Mouse (Mus musculus) yolk sac, embryonic 10.5 days (tissue): Measurements from ENCODE around the gene Spry1.

Source experiments
- DNase-seq: peaks from one replicate; pipeline ENCODE4 v3.0.0-alpha.2; 2017; ENCODE audit warnings: low spot score

The Spry1 gene

DNA sequence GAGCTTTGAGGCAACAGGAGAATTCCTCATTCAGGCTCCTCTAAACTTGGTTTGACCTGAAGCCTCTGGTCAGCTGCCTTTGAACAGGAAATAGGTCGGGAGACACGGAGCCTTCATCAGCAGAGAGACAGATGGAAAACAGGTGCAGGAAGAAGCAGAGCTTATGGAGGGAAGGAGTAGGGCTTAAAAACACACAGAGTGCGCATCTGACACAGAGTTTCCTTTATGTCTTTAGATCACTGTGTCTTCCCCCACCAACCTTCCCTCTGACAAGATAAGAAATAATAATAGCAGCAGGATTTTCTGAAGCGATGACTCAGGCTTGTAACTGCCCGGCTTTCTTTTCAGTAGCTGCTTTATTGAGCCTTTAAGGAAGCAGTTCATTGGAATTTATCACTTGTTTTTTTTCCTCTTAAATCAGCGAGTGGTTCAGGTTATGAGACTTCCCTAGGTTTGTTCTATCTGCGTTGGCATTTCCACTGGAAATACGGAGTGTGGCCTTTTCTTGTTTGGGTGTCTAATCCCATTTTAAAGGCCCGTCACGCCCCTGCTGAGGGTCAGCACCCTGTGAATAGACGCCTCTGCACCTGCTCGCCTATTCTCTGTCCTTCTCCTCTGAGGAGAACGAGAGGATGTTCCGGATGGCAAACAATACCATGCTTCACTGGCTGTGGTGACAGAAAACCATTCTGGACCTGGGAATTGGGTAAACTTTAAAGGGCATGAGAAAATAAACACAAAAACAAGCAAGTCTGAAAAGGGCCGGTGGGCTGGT, 32.7 kb downstream of the Spry1 start:
- DNase-seq: no peak

DNA sequence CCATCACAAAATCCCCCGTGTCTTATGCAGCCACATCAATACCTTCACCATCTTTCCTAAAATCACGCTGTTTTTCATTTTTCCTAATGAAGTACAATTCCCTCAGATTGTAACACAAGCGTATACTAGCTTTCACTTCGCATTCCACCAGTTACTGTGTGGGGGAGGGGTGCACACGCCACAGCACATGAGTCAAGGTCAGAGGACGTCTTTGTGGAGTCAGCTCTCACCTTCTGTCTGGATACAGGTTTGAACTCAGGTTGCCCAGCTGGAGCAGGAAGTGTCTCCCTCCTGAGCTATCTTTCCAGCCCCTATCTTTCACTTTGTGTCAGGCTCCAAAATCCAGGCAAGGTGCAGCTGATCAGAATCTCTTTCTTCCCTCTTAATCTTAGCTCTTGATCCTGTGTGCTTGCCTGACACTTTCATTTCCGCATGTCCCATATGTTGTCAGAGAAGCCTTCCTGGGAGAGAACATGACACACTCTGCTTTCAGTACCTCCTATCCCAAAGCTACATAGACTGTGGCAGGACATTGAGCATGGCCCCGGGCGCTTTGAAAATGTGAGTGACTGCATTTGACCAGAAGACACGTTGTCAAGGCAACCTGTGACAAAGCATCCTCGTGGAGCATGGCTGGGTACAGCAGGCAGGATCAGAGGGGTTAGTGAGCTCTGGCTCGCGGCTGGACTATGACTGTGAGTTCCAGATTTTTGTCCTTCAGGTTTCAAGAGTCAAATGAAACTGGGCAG, 33.9 kb downstream of the Spry1 start:
- no peak for DNase-seq

DNA sequence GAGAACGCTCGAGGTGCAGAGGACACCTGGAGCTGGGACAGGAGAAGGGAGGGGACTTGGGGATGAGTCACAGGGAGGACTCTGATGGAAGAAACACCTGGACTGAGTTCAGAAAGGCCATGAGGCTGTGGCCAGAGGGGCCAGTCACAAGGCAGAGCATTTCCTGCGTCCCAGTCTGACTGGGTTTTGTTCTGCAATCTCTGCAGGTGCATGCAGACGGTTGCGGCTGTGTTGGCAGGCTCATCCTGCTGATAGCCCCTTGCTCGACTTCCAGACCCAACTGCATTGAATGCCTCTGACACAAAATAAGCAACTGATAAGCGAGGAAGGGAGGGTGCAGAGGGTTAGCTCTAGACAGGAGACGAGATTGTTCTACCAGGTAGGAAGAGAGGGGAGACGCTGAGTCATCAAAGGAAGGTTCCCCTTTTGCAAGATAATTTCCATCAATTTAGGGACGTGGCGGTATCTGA, 35.3 kb downstream of the Spry1 start:
- DNase-seq: no peak

DNA sequence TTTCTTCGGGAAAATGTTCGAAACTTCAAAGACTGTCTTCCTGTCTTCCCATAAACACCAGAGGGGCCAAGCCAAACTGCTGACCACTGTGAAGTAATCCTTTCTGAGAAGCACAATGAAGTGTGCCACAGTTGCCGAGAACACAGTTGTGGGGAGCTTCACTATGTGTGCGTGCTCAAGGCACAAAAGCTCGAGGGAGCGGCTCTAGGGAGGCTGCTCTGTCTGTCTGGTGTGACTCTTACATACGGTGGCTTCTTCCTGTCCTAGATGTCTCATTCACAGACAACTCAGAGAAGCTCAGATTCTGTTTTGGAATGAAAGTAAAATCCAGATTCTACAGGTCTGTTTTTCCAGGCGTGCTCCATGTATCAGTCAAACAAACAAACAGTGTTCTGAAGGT, 36.5 kb downstream of the Spry1 start:
- DNase-seq: no peak

DNA sequence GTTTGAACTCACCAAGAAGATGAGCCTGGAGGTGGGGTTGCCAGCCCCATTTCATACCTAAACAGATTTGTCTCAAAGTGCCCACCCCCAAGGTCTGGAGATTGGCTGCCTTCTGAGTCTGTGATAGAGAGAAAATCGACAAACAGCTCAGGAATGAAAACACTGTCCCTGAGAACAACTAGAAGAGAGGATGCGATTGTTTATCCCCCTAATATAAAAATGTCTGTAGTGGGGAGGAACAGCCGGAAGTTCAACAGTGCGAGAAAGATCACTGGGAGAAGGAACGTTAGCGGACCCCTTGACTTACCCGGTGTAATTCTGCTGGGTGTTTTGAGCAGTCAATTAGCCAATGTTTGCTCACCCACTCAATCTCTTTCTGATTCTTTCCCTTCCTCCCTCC, 46.5 kb downstream of the Spry1 start:
- DNase-seq: no peak

DNA sequence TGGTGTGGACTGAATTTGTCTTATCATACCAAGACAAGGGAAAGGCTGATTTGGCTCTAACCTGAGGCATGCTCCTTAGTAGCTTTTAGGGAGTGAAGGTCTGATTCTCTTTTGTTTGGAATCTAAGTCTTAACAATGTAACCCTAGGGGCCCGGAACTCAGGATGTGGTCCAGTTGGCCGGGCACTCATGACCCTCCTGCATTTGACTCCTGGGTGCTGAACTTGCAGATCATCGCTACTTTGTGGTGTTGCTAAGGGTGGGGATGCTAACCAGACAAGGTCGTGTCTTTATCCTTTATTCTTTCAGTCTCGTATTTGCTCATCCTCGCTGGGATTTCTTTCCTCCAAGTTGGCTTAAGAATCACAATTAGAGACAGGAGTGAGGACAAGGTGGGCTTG, 47.0 kb downstream of the Spry1 start:
- no peak for DNase-seq

DNA sequence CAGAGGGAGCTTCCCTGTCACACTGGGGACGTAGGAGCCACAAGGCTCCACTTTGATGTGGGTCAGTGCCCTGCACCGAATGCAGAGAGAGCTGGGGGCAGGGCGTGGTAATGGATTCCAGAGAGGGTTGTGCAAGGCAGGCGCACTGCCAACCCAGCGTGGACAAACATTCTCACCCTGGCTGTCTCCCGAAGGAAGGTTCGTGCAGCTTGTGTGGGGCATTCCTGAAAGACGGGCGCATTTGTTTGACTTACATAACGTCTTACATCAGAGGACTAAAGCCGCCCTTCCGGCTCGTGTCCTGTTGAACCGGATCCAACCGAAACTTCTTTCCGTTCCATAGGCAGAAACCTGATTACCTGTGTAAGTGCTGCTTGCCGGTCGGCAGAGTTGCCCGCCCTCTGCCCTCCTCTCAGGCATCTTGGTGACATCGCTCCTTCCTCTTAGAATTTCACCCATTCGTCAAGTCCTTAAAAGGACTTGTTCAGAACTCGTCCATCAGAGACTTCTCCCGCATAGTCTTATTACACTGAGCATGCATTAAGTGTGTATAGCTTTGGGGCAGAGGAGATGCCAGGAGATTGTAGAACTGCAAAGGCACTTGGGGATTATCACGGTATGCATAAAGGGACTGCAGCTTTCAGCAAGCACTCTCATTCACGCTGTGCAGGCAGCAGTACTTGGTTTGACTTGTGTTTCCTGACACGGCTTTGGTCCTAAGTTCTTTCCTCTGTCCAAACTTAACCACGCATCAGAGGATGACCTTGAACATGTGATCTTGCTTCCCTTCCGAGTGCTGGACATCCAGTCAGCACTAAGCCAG, 47.6 kb downstream of the Spry1 start:
- peak; percentile 71 for DNase-seq

DNA sequence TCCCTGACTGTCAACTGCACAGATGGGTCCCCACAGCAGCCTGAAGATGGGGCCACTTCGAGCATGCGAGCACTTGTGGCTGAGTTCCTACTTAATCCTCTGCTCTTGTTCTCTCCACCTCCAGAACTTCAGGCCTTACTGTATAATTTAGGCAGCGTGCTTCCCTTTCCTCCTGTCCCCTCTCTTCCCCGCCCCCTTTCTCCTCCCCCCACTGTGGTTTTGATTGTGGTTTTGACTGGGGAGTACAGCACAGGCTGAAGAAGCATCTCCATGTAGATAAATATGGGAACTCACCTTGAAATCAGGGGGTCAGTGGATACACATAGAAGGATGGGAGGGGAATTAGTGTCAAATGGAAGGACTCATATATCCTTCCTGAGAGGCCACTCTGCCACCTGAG, 53.2 kb downstream of the Spry1 start:
- DNase-seq: no peak

DNA sequence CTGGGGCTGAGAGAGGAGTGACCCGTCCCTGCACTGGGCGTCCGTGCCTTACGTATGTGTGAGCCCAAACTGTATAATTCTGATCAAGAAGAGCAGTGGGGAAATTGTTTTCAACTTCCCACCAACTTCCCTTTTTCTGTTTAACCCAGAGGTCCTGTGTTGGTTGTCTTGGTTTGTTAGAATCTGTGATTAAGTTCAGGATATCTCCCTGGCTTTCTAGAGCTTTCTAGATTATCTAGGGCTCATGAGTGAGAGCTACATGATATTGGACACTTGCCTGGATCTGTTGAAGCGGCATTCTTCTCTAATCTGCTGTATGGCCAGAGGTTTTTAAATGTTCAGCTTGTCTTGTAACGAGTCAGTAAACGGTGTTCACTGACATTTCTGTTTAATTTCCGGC, 53.8 kb downstream of the Spry1 start:
- DNase-seq: no peak
